Mouse (Mus musculus) neural tube, embryonic 11.5 days (tissue): ENCODE measurements around the gene Gpr143. TPM values are rescaled to one million over a fixed set of nuclear protein-coding genes. Genes with fewer than 3 reads are reported as not detected.
A peak's percentile ranks its signal among the peaks of the same experiment; 100 is the strongest.

Experiments
- ATAC-seq: fragments of 200-750 bp; cut with Nextera tagmentation; 2 replicates; pipeline ENCODE4 v1.8.0; 2017; ENCODE audit warnings: moderate number of reproducible peaks, mild to moderate bottlenecking, moderate TSS enrichment, moderate library complexity; ENCODE audit not compliant: insufficient read depth, low FRiP score, low TSS enrichment
- DNase-seq: peaks from one replicate; pipeline ENCODE4 v3.0.0-alpha.2; 2015; ENCODE audit warnings: low spot score
- H3K27ac ChIP-seq: fragments of 300-500 bp; sonication (generic); 2 replicates; pipeline ENCODE4 v1.5.1; 2014; ENCODE audit warnings: low read depth, mild to moderate bottlenecking, low read length
- H3K27me3 ChIP-seq: fragments of 300-500 bp; sonication (generic); 2 replicates; pipeline ENCODE4 v1.6.1; 2014; ENCODE audit warnings: mild to moderate bottlenecking, low read length, mixed read lengths; ENCODE audit not compliant: control insufficient read depth, insufficient read depth
- H3K36me3 ChIP-seq: fragments of 300-500 bp; sonication (generic); 2 replicates; pipeline ENCODE4 v1.6.1; 2014; ENCODE audit warnings: mild to moderate bottlenecking, low read length, moderate library complexity, mixed read lengths; ENCODE audit not compliant: control insufficient read depth, insufficient read depth
- H3K4me1 ChIP-seq: fragments of 300-500 bp; sonication (generic); 2 replicates; pipeline ENCODE4 v1.6.1; 2014; ENCODE audit warnings: low read length, mixed read lengths; ENCODE audit not compliant: control insufficient read depth, insufficient read depth
- H3K4me2 ChIP-seq: fragments of 300-500 bp; sonication (generic); 2 replicates; pipeline ENCODE4 v1.6.1; 2014; ENCODE audit warnings: low read depth, mild to moderate bottlenecking, moderate library complexity
- H3K4me3 ChIP-seq: fragments of 300-500 bp; sonication (generic); 2 replicates; pipeline ENCODE4 v1.5.1; 2014; ENCODE audit warnings: low read depth, low read length
- H3K9ac ChIP-seq: fragments of 300-500 bp; sonication (generic); 2 replicates; pipeline ENCODE4 v1.6.1; 2014; ENCODE audit warnings: mild to moderate bottlenecking, low read length
- H3K9me3 ChIP-seq: fragments of 300-500 bp; sonication (generic); 2 replicates; pipeline ENCODE4 v1.6.1; 2016; ENCODE audit warnings: low read length; ENCODE audit not compliant: control insufficient read depth
- WGBS: fragments of 180-500 bp; shearing (Covaris S2); extraction: QIAGEN DNeasy Blood & Tissue Kit; methylation state at CpG from one replicate; pipeline ENCODE4 v1.1.7; 2014; 5-methylcytosine and 5-hydroxymethylcytosine counted together
- polyA plus RNA-seq: library from polyadenylated mRNA; unstranded; fragments of >200 nt; fragmentation: Nextera tagmentation; extraction: Ambion mirVana; gene quantifications from 2 replicates; pipeline ENCODE4 v1.2.1, GENCODE M21; 2014

The Gpr143 gene
- not detected in 2 replicates for polyA plus RNA-seq

DNA sequence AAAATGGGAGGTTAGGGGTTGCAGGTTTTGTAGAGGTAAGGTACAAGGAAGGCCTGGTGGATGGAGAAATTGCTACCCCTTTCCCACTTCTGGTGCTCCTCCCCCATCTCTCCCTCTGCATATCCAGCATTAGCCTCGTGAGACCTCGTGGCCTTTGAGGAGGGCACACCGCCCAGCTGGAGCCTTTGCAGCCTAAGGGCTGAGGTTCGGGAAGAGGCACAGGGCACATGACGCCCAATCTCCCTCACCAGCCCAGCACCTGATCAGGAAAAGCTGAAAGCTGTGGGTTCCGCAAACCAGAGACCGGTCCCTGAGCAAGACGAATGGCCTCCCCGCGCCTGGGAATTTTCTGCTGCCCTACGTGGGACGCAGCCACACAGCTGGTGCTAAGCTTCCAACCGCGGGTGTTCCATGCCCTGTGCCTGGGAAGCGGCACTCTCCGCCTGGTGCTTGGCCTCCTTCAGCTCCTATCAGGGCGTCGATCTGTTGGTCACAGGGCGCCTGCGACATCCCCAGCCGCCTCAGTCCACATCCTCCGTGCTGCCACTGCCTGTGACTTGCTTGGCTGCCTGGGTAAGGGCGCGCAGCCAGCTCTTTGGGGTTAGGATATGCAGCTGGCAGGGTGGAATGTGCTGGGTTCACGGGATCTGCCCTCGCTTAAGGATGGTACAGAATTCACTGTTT lies at the start of gene Gpr143:
Gene Gpr143, plus strand, starts transcription at position 202 of the 684 bp plus-strand sequence.
- H3K4me3 ChIP-seq: no peak within 1 kb of the TSS
- H3K27ac ChIP-seq: no peak within 1 kb of the TSS
- H3K4me2 ChIP-seq: peak within 1 kb of the TSS; percentile 38
- H3K36me3 ChIP-seq: no peaks in the 10 kb centered on the region
- ATAC-seq (peak; percentile 35; the same call in 1 of the 2 replicates), DNase-seq (peak; percentile 42)
- peak within 1 kb of the TSS; percentile 14; the same call in 1 of the 2 replicates for H3K9ac ChIP-seq
- 0 out of 2 replicates have a peak, but pooled peaks cover 3% of the 10 kb centered on the region for H3K27me3 ChIP-seq
- no peaks in the 10 kb centered on the region for H3K9me3 ChIP-seq
- WGBS: 22% methylated on average over 21 of the region's 26 CpGs
- H3K4me1 ChIP-seq: no peaks in the 10 kb centered on the region

DNA sequence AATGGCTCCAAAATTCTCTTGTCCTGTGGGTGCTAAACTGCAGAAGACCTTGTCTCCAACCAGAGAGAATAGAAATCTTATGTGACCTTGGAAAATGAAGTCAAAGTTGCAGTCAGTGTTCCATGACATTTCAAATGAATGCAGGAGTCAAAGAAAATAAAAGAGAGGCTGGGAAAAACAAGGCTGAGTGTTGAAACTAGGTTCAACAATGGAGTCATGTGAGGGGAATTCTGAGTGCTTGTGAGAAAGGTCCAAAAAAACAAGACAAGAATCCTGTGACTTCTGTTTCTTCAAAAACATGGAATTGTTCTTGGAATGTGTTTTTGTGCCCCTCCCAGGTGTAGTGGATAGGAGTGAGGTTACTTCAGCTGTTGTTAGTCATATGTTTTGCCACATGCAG lies 46.4 kb upstream of the Gpr143 start:
- no peak overlapping the region for H3K4me3 ChIP-seq
- ATAC-seq (no peak), DNase-seq (no peak)
- no peaks in the 10 kb centered on the region for H3K9me3 ChIP-seq
- H3K4me2 ChIP-seq: no peak overlapping the region
- H3K27me3 ChIP-seq: peaks cover 3% of the 10 kb centered on the region; the same call in 1 of the 2 replicates
- H3K27ac ChIP-seq: no peak overlapping the region
- H3K4me1 ChIP-seq: no peaks in the 10 kb centered on the region
- H3K9ac ChIP-seq: no peak overlapping the region
- H3K36me3 ChIP-seq: no peaks in the 10 kb centered on the region

DNA sequence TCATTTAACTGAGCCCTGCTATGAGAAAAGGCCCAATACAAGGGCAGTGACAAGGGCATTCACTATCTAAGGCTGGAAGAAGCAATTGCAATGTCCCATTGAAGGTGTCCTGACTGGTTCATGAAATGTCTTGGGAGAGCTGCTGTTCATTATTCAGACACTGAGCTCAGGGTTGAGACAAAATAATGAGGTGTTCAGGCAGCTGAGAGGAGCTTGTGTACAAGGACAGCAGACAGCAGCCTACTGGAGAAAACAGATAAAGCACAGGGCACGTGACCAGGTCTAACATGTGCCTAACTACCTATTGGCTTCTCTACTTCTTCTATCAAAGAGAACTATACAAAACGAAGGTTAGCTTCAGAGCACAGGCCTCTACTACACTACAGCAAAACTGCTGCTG lies 43.5 kb upstream of the Gpr143 start:
- H3K4me2 ChIP-seq: no peak overlapping the region
- no peak overlapping the region for H3K4me3 ChIP-seq
- H3K36me3 ChIP-seq: no peaks in the 10 kb centered on the region
- 73% methylated on average over 2 of the region's 2 CpGs for WGBS
- H3K9ac ChIP-seq: no peak overlapping the region
- no peak overlapping the region for H3K27ac ChIP-seq
- DNase-seq (no peak), ATAC-seq (no peak)
- peaks cover 3% of the 10 kb centered on the region; the same call in 1 of the 2 replicates for H3K27me3 ChIP-seq
- H3K4me1 ChIP-seq: no peaks in the 10 kb centered on the region
- H3K9me3 ChIP-seq: no peaks in the 10 kb centered on the region

DNA sequence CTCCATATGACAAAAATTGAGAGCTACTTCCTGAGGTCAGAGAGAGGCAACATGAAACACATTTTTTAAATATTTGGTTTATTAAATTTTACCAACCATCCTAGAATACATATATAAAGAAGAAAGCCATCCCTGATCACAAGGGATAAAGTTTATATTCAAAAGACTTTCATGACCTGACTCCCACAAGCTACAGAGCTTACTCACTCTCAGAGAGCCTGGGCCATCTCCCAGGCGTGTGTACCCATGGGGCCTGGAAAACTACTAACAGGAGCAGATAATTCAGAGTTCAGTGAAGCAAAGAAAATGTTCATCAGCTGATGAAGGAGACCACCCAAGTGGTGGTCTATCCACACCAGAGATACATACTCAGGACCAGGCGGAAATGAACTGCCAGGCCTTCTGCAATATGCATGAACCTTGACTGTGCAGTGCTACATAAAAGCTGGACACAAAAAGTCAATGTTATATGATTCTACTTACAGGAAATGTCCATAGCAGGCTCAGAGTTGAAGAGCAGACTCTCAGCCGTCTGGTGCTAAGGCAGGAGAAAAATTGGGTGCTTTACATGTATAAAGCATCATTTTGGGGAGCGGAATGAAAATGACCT lies 42.9 kb upstream of the Gpr143 start:
- Histone ChIP-seq H3K27ac (no peak overlapping the region), H3K9me3 (no peaks in the 10 kb centered on the region), H3K4me2 (no peak overlapping the region), H3K36me3 (no peaks in the 10 kb centered on the region), H3K9ac (no peak overlapping the region), H3K4me3 (no peak overlapping the region), H3K27me3 (peaks cover 3% of the 10 kb centered on the region; the same call in 1 of the 2 replicates), H3K4me1 (no peaks in the 10 kb centered on the region)
- DNase-seq (no peak), ATAC-seq (no peak)
- WGBS: 80% methylated on average over 4 of the region's 4 CpGs

DNA sequence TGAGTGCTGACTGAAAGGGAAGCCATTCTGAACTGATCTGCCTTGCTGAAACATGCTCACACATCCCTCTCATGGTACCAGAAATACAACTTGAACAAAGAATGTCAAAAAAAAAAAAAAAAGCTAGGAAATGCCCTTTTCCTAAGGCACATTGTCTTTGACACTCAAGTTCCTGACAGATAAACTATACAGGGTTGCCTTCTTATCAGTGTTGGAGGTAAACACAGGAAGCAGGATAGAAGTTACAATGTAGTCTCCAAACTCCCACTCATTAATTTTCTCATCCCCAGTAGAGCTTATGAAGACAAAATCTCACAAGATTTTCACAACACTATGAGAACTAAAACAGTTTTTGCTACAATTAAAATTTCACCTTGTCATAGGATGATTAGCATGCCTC lies 38.1 kb upstream of the Gpr143 start:
- H3K36me3 ChIP-seq: no peaks in the 10 kb centered on the region
- H3K9me3 ChIP-seq: no peaks in the 10 kb centered on the region
- H3K4me1 ChIP-seq: no peaks in the 10 kb centered on the region
- DNase-seq (no peak), ATAC-seq (no peak)
- no peak overlapping the region for H3K4me2 ChIP-seq
- H3K9ac ChIP-seq: no peak overlapping the region
- H3K4me3 ChIP-seq: no peak overlapping the region
- peaks cover 3% of the 10 kb centered on the region; the same call in 1 of the 2 replicates for H3K27me3 ChIP-seq
- H3K27ac ChIP-seq: no peak overlapping the region

DNA sequence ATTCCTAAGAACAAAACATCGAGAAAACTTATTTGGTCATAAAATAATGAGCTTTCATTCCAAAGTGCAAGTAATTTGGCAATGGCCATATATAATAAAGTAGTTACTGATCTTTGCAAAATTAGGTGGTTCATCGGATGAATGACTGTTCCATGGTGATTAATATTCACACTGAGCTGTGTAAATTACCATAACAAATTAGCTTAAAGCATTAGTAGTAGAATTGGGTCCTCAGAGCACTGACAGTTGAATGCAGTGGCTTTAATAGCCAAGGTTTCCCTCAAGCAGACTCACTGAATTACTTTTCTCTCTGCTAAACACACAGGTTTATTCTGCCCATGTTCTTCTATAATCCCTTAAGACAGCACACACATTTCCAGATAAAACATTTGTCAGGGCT lies 35.8 kb upstream of the Gpr143 start:
- 82% methylated on average over 2 of the region's 2 CpGs for WGBS
- Histone ChIP-seq H3K9ac (no peak overlapping the region), H3K4me1 (no peaks in the 10 kb centered on the region), H3K4me3 (no peak overlapping the region), H3K36me3 (no peaks in the 10 kb centered on the region), H3K27ac (no peak overlapping the region), H3K4me2 (no peak overlapping the region), H3K27me3 (no peaks in the 10 kb centered on the region), H3K9me3 (no peaks in the 10 kb centered on the region)
- DNase-seq (no peak), ATAC-seq (no peak)

DNA sequence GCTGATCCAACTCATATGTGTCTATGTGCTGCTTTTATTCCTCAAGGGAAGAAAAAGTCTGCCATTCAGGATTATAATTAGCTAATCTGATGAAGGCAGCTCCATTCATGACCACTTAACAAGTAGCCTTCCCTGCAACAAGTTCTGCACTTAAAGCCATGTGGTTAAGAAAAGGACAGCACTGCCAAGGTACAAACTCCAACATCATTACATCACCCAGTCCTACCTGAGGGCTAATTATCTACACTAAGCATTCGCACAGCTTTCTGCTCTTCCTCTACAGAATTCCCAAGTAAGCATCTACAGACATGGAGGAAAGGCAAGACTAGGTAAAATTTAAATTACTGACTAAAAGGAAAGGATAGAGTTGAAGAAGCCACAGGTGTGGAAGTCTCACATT lies 25.9 kb upstream of the Gpr143 start:
- 91% methylated on average over 1 of the region's 1 CpGs for WGBS
- ATAC-seq (no peak), DNase-seq (no peak)
- H3K36me3 ChIP-seq: no peaks in the 10 kb centered on the region
- H3K4me1 ChIP-seq: no peaks in the 10 kb centered on the region
- no peak overlapping the region for H3K9ac ChIP-seq
- no peaks in the 10 kb centered on the region for H3K9me3 ChIP-seq
- H3K27me3 ChIP-seq: no peaks in the 10 kb centered on the region
- H3K27ac ChIP-seq: no peak overlapping the region
- H3K4me3 ChIP-seq: no peak overlapping the region
- H3K4me2 ChIP-seq: no peak overlapping the region

DNA sequence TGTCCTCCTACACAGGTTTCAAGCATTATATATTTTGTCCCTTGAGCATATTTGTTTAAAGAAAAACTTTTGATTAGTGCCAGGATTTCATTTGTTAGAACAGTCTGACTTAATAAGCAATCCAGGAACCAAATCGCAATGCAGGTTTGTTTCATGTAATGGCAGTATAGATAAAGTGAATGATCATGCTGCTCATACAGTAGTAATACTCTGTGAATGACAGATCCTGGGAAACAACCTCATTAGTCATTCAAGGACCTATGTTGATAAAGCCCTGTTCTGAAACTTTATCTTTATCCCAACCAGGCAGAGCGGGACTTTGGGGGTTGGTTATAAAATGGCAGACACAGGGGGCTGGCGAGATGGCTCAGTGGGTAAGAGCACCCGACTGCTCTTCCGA lies 25.4 kb upstream of the Gpr143 start:
- no peak overlapping the region for H3K9ac ChIP-seq
- H3K27ac ChIP-seq: no peak overlapping the region
- H3K4me3 ChIP-seq: no peak overlapping the region
- no peak overlapping the region for H3K4me2 ChIP-seq
- H3K27me3 ChIP-seq: no peaks in the 10 kb centered on the region
- DNase-seq (no peak), ATAC-seq (no peak)
- H3K9me3 ChIP-seq: no peaks in the 10 kb centered on the region
- H3K4me1 ChIP-seq: no peaks in the 10 kb centered on the region
- H3K36me3 ChIP-seq: no peaks in the 10 kb centered on the region
- WGBS: 95% methylated on average over 5 of the region's 5 CpGs

DNA sequence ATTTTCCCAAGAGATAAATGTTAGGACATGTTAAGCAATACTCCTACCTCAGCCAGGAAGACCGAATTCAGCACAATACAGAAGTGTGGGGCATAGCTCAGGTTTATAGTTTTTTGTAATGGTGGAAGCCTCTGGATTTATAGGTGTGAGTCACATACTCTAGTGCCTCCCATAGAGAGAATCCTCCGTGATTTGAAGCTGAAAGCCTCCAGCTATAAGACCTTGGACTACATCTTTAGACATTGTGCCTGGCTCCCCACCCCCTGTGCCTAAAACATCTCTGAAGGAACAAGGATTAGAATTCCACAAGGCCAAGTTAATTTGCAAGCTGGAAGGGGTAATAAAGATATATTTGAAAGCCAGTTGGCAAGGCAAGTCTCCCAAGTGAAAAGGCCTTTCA lies 19.3 kb upstream of the Gpr143 start:
- no peaks in the 10 kb centered on the region for H3K9me3 ChIP-seq
- no peak overlapping the region for H3K4me3 ChIP-seq
- no peak overlapping the region for H3K27ac ChIP-seq
- WGBS: 37% methylated on average over 2 of the region's 2 CpGs
- no peaks in the 10 kb centered on the region for H3K36me3 ChIP-seq
- H3K27me3 ChIP-seq: no peaks in the 10 kb centered on the region
- ATAC-seq (no peak), DNase-seq (no peak)
- no peaks in the 10 kb centered on the region for H3K4me1 ChIP-seq
- no peak overlapping the region for H3K9ac ChIP-seq
- no peak overlapping the region for H3K4me2 ChIP-seq
